Mouse (Mus musculus): ENCODE data around the gene Rusc2.

The Rusc2 gene

DNA sequence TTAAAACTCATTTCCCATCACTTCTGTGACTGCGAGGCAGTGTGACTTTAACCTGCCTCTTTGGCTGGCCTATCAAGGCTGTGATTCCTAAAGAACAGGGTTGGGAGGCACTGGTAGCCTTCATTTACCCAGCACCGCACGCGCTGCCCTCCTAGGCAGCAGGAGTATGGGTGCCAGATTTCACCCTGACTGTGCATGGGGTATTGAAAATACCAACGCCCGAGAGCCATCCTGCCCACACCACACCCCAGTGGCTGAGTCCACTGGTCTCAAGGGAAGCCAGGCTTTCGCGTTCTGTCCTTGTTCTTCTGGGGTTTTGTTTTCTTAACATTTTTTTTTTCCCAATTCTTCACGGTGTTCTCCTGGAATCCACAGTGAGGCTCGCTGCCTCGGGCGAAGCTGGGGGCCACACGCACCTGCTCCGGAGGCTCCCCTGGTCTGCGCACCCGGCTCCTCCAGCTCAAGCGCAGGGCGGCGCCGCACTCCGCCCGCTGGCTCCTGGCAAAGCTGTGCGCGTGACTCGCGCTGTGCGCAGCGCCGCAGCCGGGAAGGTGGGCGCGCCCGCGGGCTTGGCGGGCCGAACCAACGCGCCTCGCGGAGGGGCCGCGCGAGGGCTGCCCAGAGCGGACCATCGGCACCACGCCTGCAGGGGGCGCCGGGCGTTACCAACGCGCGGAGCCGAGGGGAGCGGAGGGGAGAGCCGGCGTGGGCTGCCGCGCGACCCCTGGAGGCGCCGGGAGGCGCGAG, at the start of gene Rusc2:
Rusc2 (plus strand) TSS at position 572 of the 747 bp plus-strand sequence.
- DNase-seq = peak; percentile 95

- no peak for DNase-seq
Measured at GRCm38 (mm10) chr4:43334771-43335170, 47.0 kb upstream of the Rusc2 start.

GRCm38 (mm10) chr4:43336176-43336575, 45.6 kb upstream of the Rusc2 start:
- DNase-seq = no peak

DNA sequence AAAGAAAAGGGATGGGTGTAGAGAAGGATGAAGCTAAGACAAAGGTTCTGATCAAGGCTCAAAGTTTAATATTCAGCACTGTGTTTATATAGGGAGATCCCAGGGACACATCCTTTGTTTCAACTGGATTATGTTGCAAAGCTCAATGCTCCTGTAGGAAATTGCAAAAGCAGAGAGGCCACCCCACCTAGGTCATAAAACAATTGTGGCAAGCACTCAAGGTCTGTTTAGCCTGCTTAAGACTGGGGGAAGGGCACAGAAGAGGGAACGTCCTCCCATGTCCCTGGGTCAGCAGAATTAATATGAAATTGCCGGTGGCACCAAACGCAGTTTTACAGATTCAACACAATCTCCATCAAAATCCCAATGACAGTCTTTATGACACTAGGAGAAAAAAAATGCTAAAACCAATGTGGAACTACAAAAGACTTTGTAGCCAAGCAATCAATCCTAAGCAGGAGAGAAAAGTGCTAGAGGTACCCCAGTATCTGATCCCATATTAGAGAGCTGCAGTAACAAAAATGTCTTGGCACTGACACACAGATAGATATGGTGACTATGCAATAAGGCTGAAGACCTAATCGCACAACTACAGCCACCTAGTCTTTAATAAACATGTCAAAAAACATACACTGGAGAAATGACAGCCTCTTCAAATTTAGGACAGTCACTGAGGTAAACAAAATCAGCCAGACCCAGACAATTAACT, 41.5 kb upstream of the Rusc2 start:
- no peak for DNase-seq

GRCm38 (mm10) chr4:43341276-43341891, 40.4 kb upstream of the Rusc2 start:
- DNase-seq = no peak

- no peak for DNase-seq
Measured at GRCm38 (mm10) chr4:43342443-43342842, 39.3 kb upstream of the Rusc2 start.

GRCm38 (mm10) chr4:43344932-43345331, 36.8 kb upstream of the Rusc2 start:
- peak; percentile 19 for DNase-seq

GRCm38 (mm10) chr4:43349206-43349605, 32.6 kb upstream of the Rusc2 start:
- peak; percentile 63 for DNase-seq

DNA sequence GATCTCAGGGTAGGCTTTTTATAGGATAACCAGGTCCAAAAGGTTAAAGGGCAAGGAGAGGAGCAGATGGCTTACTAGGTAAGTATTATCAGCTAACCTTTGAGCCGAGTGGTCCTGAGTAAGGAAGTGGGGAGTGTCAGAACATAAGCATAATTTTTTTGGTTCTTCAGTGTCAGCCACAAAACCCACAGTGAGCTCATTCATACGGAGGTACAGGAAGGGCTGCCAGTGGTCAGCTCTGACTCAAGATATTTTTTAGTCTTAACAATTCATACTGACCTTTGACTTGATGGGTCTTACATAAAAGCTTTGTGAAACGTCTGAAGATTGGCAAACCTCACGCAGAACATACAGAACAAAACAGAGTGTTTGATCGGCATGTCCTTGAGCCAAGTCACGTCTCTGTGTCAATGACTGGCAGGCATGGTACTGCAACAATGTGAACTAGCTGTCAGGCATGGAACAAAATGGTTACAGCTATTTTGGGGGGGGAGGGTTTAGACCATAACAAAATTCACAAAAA, 31.7 kb upstream of the Rusc2 start:
- no peak for DNase-seq

GRCm38 (mm10) chr4:43353662-43354061, 28.1 kb upstream of the Rusc2 start:
- DNase-seq = no peak

- peak; percentile 27 for DNase-seq
Measured at GRCm38 (mm10) chr4:43364914-43365560, 16.7 kb upstream of the Rusc2 start.

- no peak for DNase-seq
Measured at GRCm38 (mm10) chr4:43367295-43367694, 14.5 kb upstream of the Rusc2 start.

- no peak for DNase-seq
Measured at GRCm38 (mm10) chr4:43367787-43368186, 14.0 kb upstream of the Rusc2 start.

GRCm38 (mm10) chr4:43371406-43371805, 10.4 kb upstream of the Rusc2 start:
- no peak for DNase-seq

GRCm38 (mm10) chr4:43372155-43372554, 9.6 kb upstream of the Rusc2 start:
- peak; percentile 74 for DNase-seq

DNA sequence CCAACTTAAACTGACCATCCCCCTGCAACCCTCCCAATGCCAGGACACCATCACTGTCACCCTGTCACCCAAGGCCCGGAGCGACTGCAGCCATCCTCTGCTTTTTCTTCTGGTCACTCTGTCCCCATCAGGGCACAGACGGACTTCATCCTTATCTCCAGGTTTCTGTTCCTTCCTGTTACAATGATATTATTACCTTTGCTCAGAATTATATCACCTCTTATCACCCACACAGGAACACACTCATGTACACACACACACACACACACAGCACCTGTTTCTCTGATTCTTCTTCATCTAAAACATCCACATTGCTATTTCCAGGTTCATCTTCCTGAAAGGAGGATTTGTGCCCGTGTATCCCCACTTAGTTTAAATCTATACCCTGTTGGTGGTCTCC, 7.5 kb upstream of the Rusc2 start:
- no peak for DNase-seq

DNA sequence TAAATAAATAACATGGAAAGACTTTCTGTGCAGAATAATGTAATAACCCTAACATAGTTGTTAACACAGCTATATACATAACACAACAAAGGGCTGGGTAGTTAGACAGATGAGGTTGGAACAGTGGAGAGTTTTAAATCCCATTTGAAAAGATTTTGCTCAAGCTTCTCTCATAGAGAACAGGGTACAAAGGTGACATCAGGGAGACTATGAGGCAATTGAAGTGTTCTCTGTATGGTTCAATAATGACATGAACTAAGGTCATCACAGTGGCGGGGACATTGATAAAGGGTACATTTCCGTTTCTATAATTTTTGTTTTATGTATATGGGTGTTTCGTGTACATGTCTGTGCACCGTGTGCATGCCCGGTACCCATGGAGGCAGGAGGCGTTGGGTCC, 2.2 kb upstream of the Rusc2 start:
- DNase-seq = no peak

DNA sequence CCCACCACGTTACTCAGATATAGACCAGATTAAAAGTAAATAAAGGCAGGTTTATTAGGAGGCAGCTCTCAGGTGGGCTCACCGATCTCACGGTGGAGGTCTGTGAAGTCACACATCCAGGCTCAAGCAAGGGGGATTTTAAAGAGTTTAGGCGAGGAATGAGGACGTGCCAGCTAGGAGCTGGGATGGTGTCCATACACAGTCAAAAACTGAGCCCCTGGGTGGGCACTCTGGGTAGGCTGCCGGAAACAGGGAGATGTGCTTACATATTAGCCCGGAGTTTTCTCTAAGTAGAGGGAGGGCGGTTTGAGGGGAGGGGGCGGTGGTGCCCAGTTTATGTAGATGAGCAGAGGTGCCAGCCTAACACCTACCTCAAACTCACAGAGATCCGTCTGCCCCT, 828 bp upstream of the Rusc2 start:
- peak; percentile 36 for DNase-seq

DNA sequence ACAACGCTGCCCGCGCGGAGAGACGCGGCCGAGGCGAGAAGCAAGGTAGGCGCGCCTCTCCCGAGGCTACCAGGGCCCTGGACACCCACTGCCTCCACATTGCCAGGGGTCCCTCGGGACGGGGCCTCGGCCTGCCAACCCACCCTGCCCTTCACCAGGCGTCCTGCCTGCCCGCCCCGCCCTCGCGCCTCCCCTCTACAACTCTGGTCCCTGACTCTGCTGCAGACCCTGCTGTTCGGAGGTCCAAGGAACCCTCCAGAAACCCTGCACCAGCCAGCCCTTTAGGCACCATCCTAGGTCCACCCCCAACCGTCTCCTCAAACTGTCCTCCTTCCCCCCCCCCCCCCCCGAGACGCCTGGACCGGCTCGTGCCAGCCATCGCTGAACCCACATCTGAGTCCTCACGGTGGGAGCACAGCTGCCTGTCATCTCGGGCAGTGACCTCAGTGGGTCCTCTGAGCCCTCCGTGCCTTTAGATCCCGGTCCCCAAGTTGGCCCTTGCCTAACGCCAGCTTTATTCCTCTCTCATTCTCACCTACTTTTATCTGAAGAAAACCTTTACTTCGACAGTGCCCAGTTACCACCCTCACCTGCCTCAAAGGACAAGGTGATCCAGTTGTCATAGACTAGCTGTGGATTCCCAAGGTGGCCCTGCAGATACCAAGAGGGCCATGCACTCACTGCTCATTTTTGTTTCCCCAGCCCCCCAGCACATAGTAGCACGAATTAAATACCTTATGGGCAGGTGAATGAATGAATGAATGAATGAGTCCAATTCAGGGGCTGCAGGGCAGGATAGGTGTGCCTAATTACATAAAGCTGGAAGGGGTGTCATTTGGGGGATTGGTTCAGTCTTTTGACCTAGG, 609 bp downstream of the Rusc2 start:
- no peak for DNase-seq

- no peak for DNase-seq
Measured at GRCm38 (mm10) chr4:43383246-43384082, 1.7 kb downstream of the Rusc2 start.

DNA sequence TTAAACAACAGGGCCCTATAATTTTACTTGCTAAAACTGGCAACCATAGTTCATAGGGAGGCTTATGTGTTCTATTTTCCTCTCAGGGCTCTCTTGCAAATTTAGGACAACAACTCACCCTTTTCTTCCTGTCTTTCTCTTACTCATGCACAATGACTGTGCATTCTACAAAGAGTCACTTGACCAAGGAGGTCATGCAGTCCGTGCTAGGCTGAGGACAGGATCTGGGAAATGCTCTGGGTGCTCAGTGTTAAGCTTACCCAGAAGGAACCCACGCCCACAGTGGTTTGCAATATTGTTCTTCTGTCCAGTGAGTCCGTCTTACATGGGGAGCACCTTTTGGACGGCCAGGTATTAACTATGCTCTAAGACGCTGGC, 2.3 kb downstream of the Rusc2 start:
- no peak for DNase-seq

Measured in kidney, postnatal 14 days (tissue).